Mouse (Mus musculus) bone marrow macrophage, adult 2 months (primary cell): ENCODE measurements at regions not wholly inside any gene's neighbourhood (a gene's known extent, or its start where the extent isn't known, plus 50 kb on each side); places are given as distances from the start of the nearest gene placed in this dataset.

ENCODE experiments used
- H3K27ac ChIP-seq: 2 replicates; pipeline ENCODE4 v1.5.1; 2012; ENCODE audit warnings: low read depth, low read length; ENCODE audit not compliant: insufficient read depth
- H3K4me1 ChIP-seq: 2 replicates; pipeline ENCODE4 v1.6.1; 2012; ENCODE audit warnings: low read length; ENCODE audit not compliant: control insufficient read depth, insufficient read depth
- H3K4me3 ChIP-seq: 2 replicates; pipeline ENCODE4 v1.5.1; 2012; ENCODE audit warnings: mild to moderate bottlenecking, low read length, moderate library complexity; ENCODE audit not compliant: insufficient read depth
- CTCF ChIP-seq: IDR thresholded peaks from 2 replicates; pipeline ENCODE4 v1.5.1; 2012; ENCODE audit warnings: low read depth, mild to moderate bottlenecking, low read length, moderate library complexity
- POLR2A ChIP-seq: IDR thresholded peaks from 2 replicates; pipeline ENCODE4 v1.6.1; 2012; ENCODE audit warnings: mild to moderate bottlenecking, low read depth, low read length, borderline replicate concordance

DNA sequence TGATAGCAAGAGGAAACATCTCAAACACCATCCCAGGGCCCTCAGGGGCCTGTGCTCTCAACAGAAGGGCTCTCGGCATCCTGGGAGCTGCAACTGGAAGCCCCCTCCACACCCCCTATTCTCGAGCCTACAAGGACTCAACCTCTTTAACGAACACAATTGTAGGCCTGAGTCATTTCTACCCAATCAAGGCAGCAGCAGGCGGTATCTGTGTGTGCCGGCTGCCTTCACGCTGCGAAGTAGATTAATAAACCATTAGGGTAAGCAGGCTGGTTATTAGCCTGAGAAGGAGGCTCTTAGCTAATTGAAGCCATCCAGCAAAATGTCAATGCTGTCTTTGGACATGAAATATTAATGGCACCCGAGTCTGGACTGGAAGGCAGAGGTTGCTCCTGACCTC lies 61.7 kb upstream of the Ppp1r26 start:
- H3K4me3 ChIP-seq: no peak overlapping the region
- H3K27ac ChIP-seq: no peak overlapping the region
- TF ChIP-seq POLR2A (no peak), CTCF (no peak)
- H3K4me1 ChIP-seq: peaks cover 11% of the 10 kb centered on the region

DNA sequence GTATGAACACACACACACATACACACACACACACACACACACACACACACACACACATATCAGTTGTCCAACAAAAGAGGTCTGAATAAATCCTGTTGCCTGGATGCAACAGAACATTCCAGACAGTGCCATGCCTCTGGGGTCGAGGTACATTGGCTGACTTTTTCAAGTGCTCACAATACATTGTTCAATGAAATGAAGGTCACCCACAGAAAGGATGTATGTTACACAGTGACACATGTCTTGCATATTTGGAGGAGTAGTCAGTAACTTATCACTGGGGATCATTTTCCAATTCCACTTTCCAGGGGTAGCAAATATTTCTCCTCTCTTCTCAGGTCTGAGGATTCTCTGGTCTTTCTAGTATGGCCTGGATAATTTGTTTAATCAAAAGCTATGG lies 59.8 kb upstream of the Ppp1r26 start:
- peaks cover 12% of the 10 kb centered on the region for H3K4me1 ChIP-seq
- no peak for TF ChIP-seq CTCF
- TF ChIP-seq POLR2A: no peak
- no peak overlapping the region for H3K4me3 ChIP-seq
- H3K27ac ChIP-seq: no peak overlapping the region

- TF ChIP-seq POLR2A: no peak
- no peak for TF ChIP-seq CTCF
- no peak overlapping the region for H3K4me3 ChIP-seq
- no peak overlapping the region for H3K27ac ChIP-seq
- peaks cover 11% of the 10 kb centered on the region for H3K4me1 ChIP-seq
Measured at GRCm38 (mm10) chr2:28387422-28387836, 59.2 kb upstream of the Ppp1r26 start.

GRCm38 (mm10) chr2:28387926-28388325 lies 58.7 kb upstream of the Ppp1r26 start:
- Histone ChIP-seq H3K27ac (no peak overlapping the region), H3K4me1 (peaks cover 11% of the 10 kb centered on the region), H3K4me3 (no peak overlapping the region)
- TF ChIP-seq CTCF (no peak), POLR2A (no peak)

DNA sequence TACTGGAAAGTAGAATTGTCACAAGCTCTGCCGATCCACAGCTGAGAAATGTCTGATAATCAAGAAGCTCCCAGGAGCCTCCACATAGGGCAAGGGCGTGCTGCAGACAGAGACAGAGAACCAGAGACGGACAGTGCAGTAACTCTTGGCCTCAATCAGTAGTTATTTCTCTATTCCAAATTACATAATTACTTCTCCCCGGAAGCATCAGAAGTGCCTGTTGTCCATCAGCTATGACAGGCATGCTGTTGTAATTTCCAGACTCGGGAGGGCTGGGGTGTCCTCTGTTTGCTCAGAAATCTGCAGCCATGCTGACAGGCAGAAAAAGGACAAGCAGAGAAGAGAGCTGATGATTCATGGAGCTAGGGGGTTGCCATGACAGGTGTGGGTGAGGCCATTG lies 56.9 kb upstream of the Ppp1r26 start:
- Histone ChIP-seq H3K27ac (no peak overlapping the region), H3K4me1 (peaks cover 11% of the 10 kb centered on the region)
- TF ChIP-seq POLR2A (no peak), CTCF (no peak)

DNA sequence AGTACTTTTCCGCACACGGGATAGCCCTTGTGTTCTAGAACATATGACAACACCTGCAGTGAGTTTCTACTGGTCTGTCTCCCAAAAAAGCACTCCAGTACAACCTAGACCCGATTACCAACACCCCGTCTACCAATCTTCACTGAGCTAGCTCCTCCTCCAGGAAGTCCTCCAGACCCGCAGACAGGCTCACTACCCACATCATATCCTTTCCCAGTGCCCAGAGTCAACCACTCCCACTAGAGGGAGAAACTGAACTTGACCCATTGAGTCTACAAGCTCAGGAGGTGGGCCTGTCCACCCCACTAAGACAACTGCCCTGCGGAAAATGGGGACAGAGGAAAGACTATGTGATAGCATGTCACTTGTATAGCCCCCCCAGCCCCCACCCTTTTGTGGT lies 51.2 kb upstream of the Ppp1r26 start:
- H3K4me3 ChIP-seq: no peak overlapping the region
- H3K27ac ChIP-seq: no peak overlapping the region
- TF ChIP-seq CTCF (no peak), POLR2A (no peak)
- H3K4me1 ChIP-seq: peaks cover 29% of the 10 kb centered on the region

More for the DNA sequence above, 56.9 kb upstream of the Ppp1r26 start:
- no peak overlapping the region for H3K4me3 ChIP-seq
